Mouse (Mus musculus): ENCODE measurements at regions not wholly inside any gene's neighbourhood (a gene's known extent, or its start where the extent isn't known, plus 50 kb on each side); places are given as distances from the start of the nearest gene placed in this dataset.

- TF ChIP-seq POLR2A (IDR thresholded peaks at IDR 0.05; ENCODE audit: control insufficient read depth, extremely low read depth, insufficient read depth, low read length, poor library complexity) (no peak), CTCF (IDR thresholded peaks at IDR 0.05; ENCODE audit: borderline replicate concordance, control insufficient read depth, extremely low read depth, insufficient read depth, low read length, poor library complexity) (no peak)
- Histone ChIP-seq H3K4me3 (ENCODE audit: control insufficient read depth, insufficient read depth, low read length) (no peak overlapping the region), H3K36me3 (ENCODE audit: control insufficient read depth, insufficient read depth, low read length) (no peaks in the 10 kb centered on the region), H3K27ac (ENCODE audit: control insufficient read depth, insufficient read depth, low read length) (no peak overlapping the region), H3K27me3 (ENCODE audit: control insufficient read depth, insufficient read depth, low read length) (no peaks in the 10 kb centered on the region), H3K4me1 (replicated peaks; ENCODE audit: control insufficient read depth, insufficient read depth, low read length) (no peaks in the 10 kb centered on the region)
- no peak for DNase-seq
These were observed 312.4 kb upstream of the Rbfox1 start for GRCm38 (mm10) chr16:5572780-5573179.

DNA sequence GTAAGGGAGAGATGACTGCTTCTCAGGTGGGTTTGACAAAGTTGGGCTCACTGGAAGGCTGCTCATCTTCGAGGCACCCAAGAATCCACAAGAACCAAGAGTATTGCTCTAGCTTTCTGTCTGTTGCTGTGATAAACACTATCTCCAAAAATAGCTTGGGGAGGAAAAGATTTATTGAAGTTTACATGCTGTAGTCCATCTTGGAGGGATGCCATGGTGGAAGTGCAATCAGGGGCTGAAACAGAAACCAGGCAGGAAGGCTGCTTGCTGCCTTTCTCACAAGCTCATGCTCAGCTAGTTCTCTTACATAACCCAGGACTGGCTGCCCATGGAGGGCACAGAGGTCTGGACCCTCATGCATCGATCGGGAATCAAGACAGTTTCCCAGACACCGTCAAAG is 314.5 kb upstream of the Rbfox1 start:
- H3K27ac ChIP-seq (ENCODE audit: control insufficient read depth, insufficient read depth, low read length): no peak overlapping the region
- DNase-seq: no peak
- no peaks in the 10 kb centered on the region for H3K27me3 ChIP-seq (ENCODE audit: control insufficient read depth, insufficient read depth, low read length)
- no peaks in the 10 kb centered on the region for H3K36me3 ChIP-seq (ENCODE audit: control insufficient read depth, insufficient read depth, low read length)
- H3K4me1 ChIP-seq (replicated peaks; ENCODE audit: control insufficient read depth, insufficient read depth, low read length): no peaks in the 10 kb centered on the region
- WGBS: 83% methylated on average over 4 of the region's 4 CpGs
- no peak for TF ChIP-seq POLR2A (IDR thresholded peaks at IDR 0.05; ENCODE audit: control insufficient read depth, extremely low read depth, insufficient read depth, low read length, poor library complexity)
- no peak for TF ChIP-seq CTCF (IDR thresholded peaks at IDR 0.05; ENCODE audit: borderline replicate concordance, control insufficient read depth, extremely low read depth, insufficient read depth, low read length, poor library complexity)
- no peak overlapping the region for H3K4me3 ChIP-seq (ENCODE audit: control insufficient read depth, insufficient read depth, low read length)

- Histone ChIP-seq H3K27ac (ENCODE audit: control insufficient read depth, insufficient read depth, low read length) (no peak overlapping the region), H3K27me3 (ENCODE audit: control insufficient read depth, insufficient read depth, low read length) (no peaks in the 10 kb centered on the region), H3K36me3 (ENCODE audit: control insufficient read depth, insufficient read depth, low read length) (no peaks in the 10 kb centered on the region), H3K4me3 (ENCODE audit: control insufficient read depth, insufficient read depth, low read length) (no peak overlapping the region), H3K4me1 (replicated peaks; ENCODE audit: control insufficient read depth, insufficient read depth, low read length) (no peaks in the 10 kb centered on the region)
- no peak for TF ChIP-seq POLR2A (IDR thresholded peaks at IDR 0.05; ENCODE audit: control insufficient read depth, extremely low read depth, insufficient read depth, low read length, poor library complexity)
- no peak for TF ChIP-seq CTCF (IDR thresholded peaks at IDR 0.05; ENCODE audit: borderline replicate concordance, control insufficient read depth, extremely low read depth, insufficient read depth, low read length, poor library complexity)
- DNase-seq: no peak
- 96% methylated on average over 10 of the region's 10 CpGs for WGBS
These were observed 313.3 kb upstream of the Eef2kmt start for GRCm38 (mm10) chr16:5569101-5569500.

DNA sequence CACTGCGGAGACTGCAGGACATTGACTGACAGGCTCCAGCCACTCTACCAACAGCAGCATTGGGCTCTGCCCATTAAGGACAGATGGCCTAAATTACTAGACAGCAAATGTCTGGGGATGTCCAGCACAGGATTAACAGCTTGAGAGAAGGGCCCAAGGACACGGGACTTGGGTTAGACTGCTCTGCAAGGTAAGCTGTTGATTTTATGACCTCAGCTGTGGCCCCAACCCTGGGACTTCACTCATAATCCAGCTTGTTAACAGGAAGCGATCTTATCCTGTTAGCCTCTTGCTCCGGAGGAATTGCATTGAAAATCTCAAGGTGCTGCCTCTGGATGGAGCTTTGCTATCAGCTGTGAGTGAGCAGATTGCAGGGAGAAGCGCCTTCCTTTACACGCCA is 293.2 kb upstream of the Eef2kmt start:
- TF ChIP-seq CTCF (IDR thresholded peaks at IDR 0.05; ENCODE audit: borderline replicate concordance, control insufficient read depth, extremely low read depth, insufficient read depth, low read length, poor library complexity) (no peak), POLR2A (IDR thresholded peaks at IDR 0.05; ENCODE audit: control insufficient read depth, extremely low read depth, insufficient read depth, low read length, poor library complexity) (no peak)
- no peaks in the 10 kb centered on the region for H3K4me1 ChIP-seq (replicated peaks; ENCODE audit: control insufficient read depth, insufficient read depth, low read length)
- no peaks in the 10 kb centered on the region for H3K27me3 ChIP-seq (ENCODE audit: control insufficient read depth, insufficient read depth, low read length)
- no peak for DNase-seq
- no peaks in the 10 kb centered on the region for H3K36me3 ChIP-seq (ENCODE audit: control insufficient read depth, insufficient read depth, low read length)
- 74% methylated on average over 6 of the region's 6 CpGs for WGBS
- H3K27ac ChIP-seq (ENCODE audit: control insufficient read depth, insufficient read depth, low read length): no peak overlapping the region
- no peak overlapping the region for H3K4me3 ChIP-seq (ENCODE audit: control insufficient read depth, insufficient read depth, low read length)

DNA sequence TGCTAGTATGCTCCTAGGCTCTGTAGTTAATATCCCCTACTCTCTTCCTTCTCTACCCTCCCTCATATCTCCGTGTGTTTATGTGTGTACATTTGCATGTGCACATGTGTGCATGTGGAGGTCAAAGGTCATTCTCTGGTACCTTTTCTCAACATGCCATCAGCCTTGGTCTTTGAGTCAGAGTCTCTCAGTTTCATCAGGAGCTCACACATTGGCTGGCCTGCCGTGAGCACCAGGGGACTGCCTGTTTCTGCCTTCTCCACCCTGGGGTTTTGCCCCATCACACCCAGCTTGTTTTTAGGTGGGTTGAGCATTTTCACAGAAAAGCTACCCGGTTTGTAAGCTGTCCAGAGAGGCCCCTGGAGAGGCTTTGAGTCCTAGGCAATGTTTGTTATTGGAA is 292.8 kb upstream of the Eef2kmt start:
- Histone ChIP-seq H3K4me1 (replicated peaks; ENCODE audit: control insufficient read depth, insufficient read depth, low read length) (no peaks in the 10 kb centered on the region), H3K36me3 (ENCODE audit: control insufficient read depth, insufficient read depth, low read length) (no peaks in the 10 kb centered on the region), H3K4me3 (ENCODE audit: control insufficient read depth, insufficient read depth, low read length) (no peak overlapping the region), H3K27me3 (ENCODE audit: control insufficient read depth, insufficient read depth, low read length) (no peaks in the 10 kb centered on the region), H3K27ac (ENCODE audit: control insufficient read depth, insufficient read depth, low read length) (no peak overlapping the region)
- 77% methylated on average over 3 of the region's 3 CpGs for WGBS
- TF ChIP-seq CTCF (IDR thresholded peaks at IDR 0.05; ENCODE audit: borderline replicate concordance, control insufficient read depth, extremely low read depth, insufficient read depth, low read length, poor library complexity) (no peak), POLR2A (IDR thresholded peaks at IDR 0.05; ENCODE audit: control insufficient read depth, extremely low read depth, insufficient read depth, low read length, poor library complexity) (no peak)
- no peak for DNase-seq

DNA sequence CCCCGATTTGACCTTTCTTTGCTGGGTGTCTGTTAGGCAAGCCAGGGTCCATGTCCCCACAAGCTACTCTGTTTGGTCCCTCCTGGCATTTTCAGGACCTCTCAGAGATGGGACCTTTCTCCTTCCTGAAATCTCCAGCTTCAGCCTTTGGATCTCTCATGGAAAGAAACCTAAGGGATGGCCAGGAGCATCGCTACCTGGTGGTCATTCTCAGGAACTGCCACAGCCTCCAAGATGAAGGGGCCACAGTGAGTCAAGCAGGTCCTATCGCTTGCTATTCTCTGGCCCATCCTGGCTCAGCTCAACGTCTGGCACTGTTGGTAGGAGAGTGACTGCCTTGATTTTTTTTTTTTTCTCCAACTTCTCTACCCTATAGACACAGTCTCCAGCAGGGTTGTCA is 291.0 kb upstream of the Eef2kmt start:
- WGBS: 67% methylated on average over 4 of the region's 4 CpGs
- TF ChIP-seq CTCF (IDR thresholded peaks at IDR 0.05; ENCODE audit: borderline replicate concordance, control insufficient read depth, extremely low read depth, insufficient read depth, low read length, poor library complexity) (no peak), POLR2A (IDR thresholded peaks at IDR 0.05; ENCODE audit: control insufficient read depth, extremely low read depth, insufficient read depth, low read length, poor library complexity) (no peak)
- no peak for DNase-seq
- Histone ChIP-seq H3K36me3 (ENCODE audit: control insufficient read depth, insufficient read depth, low read length) (no peaks in the 10 kb centered on the region), H3K27ac (ENCODE audit: control insufficient read depth, insufficient read depth, low read length) (no peak overlapping the region), H3K27me3 (ENCODE audit: control insufficient read depth, insufficient read depth, low read length) (no peaks in the 10 kb centered on the region), H3K4me3 (ENCODE audit: control insufficient read depth, insufficient read depth, low read length) (no peak overlapping the region), H3K4me1 (replicated peaks; ENCODE audit: control insufficient read depth, insufficient read depth, low read length) (no peaks in the 10 kb centered on the region)

DNA sequence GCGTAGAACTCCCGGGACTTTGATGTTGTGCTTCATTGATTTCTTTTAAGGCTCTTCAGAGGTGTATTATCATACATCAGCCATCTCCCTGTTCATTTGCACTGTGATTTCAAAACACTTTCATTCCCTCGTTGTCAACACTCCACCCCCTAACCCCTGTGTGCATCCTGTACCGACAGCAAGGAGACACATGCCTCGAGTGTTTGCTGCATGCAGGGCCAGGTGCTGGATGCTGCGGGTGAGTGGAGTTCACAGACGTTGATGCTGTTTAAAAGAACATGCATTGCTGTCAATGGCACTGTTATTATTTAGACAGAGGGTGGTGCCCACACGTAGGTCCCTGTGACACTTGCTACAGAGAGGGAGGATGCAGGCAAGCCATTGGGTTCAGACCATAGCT is 290.0 kb upstream of the Eef2kmt start:
- H3K36me3 ChIP-seq (ENCODE audit: control insufficient read depth, insufficient read depth, low read length): no peaks in the 10 kb centered on the region
- no peak overlapping the region for H3K4me3 ChIP-seq (ENCODE audit: control insufficient read depth, insufficient read depth, low read length)
- H3K27ac ChIP-seq (ENCODE audit: control insufficient read depth, insufficient read depth, low read length): no peak overlapping the region
- H3K27me3 ChIP-seq (ENCODE audit: control insufficient read depth, insufficient read depth, low read length): no peaks in the 10 kb centered on the region
- no peaks in the 10 kb centered on the region for H3K4me1 ChIP-seq (replicated peaks; ENCODE audit: control insufficient read depth, insufficient read depth, low read length)
- TF ChIP-seq CTCF (IDR thresholded peaks at IDR 0.05; ENCODE audit: borderline replicate concordance, control insufficient read depth, extremely low read depth, insufficient read depth, low read length, poor library complexity) (no peak), POLR2A (IDR thresholded peaks at IDR 0.05; ENCODE audit: control insufficient read depth, extremely low read depth, insufficient read depth, low read length, poor library complexity) (no peak)
- WGBS: 83% methylated on average over 8 of the region's 8 CpGs
- DNase-seq: no peak
